Mouse (Mus musculus): ENCODE measurements around the gene Hist1h3f.
"Not testable (repeated sequence)": the region's sequence is repeated elsewhere in the genome, so short reads cannot be mapped to it uniquely, and the experiment has no call there.

Gene Hist1h3f

DNA sequence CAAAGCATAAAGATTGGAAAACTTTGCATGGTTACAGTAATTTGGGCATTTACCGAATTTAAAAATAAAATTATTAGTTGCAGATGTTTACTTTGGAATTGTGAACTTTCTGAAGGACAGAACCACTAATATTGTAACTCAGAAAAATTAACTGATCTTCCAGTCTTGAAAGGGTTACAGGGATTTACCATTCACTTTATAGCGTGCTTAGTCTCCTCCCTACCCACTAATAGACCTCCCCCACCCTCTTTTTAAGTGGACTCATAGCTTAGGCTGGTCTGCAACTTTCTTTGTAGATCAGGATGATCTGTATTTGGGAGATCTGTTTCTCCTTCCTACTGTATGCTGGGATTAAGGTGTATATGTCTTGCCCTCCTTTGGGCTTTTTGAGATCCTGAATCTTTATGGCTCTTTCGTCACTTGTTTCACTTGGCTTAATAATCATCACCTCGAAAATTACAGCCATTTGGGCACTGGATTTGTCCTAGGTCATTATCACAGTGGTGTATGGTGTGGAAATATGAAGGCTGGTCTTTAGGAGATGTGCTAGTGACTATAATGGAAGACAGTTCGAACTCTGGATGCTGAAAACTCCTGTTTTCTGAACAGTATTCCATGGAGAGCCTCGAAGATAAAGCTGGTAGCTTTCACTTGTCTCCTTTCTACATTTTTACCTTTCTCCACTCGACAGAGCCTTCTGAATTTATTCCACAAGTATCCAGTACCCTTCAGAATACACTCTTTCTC, 7.6 kb upstream of the Hist1h3f start:
- no peak for DNase-seq (ENCODE audit: extremely low read depth, insufficient read length, low spot score)

DNA sequence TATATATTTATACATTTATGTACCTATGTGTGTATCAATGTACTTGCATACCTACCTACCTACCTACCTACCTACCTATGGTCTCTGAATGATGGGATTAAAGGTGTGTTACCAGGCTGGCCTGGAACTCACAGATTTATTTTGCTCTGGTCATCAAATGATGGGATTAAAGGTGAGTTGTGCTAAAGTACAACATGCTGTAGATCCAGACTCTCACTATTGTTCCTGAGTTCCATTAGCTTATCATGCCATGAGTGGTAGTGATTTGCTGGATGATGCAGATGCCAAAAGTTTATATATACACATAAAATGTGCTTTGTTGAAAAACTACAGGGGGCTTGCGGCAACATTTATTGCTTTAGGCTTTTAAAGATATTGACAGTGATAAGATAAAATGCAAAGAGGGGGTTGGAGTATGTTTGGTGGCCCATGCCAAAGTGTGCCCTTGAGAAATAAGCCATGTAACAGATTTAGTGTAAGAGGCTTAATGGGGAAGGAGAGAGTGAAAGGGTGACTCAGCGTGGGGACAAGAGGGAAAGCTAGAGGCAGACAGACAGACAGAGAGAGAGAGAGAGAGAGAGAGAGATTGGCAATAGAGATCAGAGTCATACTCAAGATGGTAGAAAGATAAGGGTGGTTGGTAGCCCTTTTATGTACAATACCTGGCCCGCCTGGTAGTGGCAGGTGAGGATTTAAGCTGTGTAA, 6.7 kb upstream of the Hist1h3f start:
- no peak for DNase-seq (ENCODE audit: extremely low read depth, insufficient read length, low spot score)

DNA sequence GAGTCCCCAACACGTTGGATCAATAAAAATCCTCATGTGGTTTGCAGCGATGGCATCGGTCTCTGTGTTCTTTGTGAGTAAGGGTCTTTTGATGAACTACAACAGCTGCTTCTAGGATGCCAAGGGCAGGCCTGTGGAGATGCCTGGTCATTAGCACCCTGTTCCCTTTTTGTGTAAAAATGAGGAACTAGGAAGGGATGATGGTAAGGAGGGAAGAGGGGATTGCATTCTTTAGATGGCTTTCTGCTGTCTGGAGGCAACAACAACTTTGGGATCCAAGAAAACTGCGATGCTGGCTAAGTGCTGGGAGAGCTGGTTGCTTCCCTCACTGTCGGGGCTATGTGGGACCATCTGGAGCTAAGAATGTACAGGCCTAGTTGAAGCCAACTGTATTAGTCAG, 5.6 kb upstream of the Hist1h3f start:
- DNase-seq (ENCODE audit: extremely low read depth, insufficient read length, low spot score) = no peak

DNA sequence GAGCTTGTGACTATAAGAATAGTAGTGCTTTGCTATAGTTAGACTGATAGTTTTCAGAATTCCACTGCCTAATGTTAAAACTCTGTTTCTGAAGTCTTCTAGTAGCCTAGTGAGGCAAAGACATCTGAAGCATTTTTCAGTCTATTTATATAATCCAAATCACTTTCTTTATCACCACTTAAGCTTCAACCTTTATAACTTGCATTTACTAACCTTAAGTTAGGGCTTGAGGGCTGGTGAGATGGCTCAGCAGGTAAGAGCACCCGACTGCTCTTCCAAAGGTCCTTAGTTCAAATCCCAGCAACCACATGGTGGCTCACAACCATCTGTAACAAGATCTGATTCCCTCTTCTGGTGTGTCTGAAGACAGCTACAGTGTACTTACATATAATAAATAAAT, 4.0 kb upstream of the Hist1h3f start:
- not testable (repeated sequence) for DNase-seq (ENCODE audit: extremely low read depth, insufficient read length, low spot score)

DNA sequence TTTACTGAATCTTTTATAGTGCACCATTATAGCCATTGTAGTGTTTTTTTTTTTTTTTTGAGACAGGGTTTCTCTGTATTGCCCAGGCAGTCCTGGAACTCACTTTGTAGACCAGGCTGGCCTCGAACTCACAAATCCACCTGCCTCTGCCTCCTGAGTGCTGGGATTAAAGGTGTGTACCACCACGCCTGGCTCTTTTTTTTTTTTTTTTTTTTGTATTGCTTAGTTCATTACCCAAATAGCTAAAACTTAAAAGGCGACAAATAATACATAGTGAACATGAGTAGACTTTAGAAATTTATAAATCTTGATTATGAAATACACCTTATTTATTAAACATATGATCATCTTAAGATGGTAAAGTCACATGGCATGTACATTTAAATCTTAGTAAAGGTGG, 2.4 kb upstream of the Hist1h3f start:
- no peak for DNase-seq (ENCODE audit: extremely low read depth, insufficient read length, low spot score)

DNA sequence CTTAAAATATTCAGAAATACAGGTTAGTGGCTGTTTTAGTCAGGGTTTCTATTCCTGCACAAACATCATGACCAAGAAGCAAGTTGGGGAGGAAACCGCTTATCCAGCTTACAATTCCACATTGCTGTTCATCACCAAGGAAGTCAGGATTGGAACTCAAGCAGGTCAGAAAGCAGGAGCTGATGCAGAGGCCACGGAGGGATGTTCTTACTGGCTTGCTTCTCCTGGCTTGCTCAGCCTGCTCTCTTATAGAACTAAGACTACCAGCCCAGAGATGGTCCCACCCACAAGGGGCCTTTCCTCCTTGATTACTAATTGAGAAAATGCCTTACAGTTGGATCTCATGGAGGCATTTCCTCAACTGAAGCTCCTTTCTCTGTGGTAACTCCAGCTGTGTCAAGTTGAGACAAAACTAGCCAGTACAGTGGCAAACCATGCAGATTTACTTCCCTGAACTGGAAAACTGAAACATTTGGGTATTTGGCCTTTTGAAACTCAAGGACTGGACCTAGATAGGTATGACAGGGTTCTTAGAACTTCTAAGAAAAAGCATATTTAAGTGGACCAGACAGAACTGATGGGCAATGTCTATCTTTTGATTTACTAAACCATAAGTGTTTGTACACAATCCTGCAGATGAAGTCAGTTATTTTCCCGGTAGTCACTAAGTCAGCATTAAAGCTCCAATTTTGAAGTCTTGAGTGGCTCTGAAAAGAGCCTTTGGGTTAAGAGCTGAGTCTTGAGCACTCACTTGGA, 1.4 kb upstream of the Hist1h3f start:
- DNase-seq (ENCODE audit: extremely low read depth, insufficient read length, low spot score) = peak; percentile 69

DNA sequence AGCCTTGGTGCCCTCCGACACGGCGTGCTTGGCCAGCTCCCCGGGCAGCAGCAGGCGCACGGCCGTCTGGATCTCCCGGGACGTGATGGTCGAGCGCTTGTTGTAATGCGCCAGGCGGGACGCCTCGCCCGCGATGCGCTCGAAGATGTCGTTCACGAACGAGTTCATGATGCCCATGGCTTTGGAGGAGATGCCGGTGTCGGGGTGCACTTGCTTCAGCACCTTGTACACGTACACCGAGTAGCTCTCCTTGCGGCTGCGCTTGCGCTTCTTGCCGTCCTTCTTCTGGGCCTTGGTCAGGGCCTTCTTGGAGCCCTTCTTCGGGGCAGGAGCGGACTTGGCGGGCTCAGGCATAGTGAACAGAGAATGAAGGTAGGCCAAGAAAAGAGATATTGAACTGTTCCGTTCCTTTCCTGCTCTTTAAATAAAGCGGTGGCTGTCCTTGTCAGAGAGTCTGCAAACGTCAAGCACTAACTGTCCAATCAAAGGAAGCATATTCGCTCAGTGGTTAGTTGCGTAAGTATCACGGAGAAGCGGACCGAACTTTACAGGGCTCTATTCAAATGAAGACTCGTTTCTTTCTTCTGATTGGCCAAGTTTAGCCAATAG, 749 bp upstream of the Hist1h3f start, which contains the start of gene Hist1h2bh:
Gene Hist1h2bh (minus strand): TSS at position 394 of the 609 bp plus-strand sequence.
- peak; percentile 88 for DNase-seq (ENCODE audit: extremely low read depth, insufficient read length, low spot score)

DNA sequence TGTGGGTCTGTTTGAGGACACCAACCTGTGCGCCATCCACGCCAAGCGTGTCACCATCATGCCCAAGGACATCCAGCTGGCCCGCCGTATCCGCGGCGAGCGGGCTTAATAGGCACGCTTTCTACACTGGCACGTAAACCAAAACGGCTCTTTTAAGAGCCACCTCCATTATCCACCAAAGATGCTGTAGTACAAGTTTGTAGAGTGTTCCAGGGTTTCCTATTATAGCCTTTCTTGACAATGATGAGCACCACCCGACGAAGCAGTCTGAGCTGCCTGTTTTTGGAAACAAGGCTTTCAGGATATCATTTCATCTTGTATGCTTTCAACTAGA, 902 bp downstream of the Hist1h3f start:
- DNase-seq (ENCODE audit: extremely low read depth, insufficient read length, low spot score) = not testable (repeated sequence)

DNA sequence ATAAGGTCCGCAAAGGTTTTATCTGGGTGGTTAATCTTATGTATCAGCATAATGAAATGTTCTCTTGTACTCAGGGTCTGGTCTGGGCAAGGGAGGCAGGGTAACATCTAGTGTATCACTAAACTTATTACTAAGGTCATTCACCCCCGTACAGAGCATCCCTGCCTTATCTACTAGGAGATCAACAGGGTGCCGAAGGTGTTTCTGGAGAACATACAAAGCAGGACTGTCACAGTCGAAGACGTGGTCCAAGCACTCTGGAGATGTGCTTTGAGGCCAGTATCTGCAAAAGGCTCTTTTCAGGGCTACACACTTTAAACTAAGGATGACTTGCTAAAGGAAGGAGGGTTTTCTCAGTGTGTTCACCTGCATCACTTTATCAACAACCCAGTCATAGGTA, 2.8 kb downstream of the Hist1h3f start:
- DNase-seq (ENCODE audit: extremely low read depth, insufficient read length, low spot score) = no peak

DNA sequence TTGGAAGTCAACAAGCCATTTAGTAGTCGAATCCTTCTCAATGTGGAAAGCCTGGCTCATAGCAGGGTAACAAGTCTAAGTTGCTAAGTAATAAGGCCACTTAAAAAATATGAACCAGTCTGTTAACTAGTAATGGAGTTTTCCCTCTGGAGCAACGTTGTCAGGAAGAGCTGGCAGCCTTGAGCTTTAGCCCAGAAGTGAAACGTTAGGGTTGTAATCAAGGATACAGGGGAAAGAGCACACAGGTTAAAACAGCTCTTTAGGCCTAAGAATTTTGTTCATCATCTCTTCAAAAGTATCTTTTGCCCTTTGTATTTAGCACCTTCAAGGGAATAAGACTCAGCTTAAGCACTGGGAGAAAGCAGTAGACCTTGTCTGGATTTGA, 6.9 kb downstream of the Hist1h3f start:
- DNase-seq (ENCODE audit: extremely low read depth, insufficient read length, low spot score) = peak; percentile 53

DNA sequence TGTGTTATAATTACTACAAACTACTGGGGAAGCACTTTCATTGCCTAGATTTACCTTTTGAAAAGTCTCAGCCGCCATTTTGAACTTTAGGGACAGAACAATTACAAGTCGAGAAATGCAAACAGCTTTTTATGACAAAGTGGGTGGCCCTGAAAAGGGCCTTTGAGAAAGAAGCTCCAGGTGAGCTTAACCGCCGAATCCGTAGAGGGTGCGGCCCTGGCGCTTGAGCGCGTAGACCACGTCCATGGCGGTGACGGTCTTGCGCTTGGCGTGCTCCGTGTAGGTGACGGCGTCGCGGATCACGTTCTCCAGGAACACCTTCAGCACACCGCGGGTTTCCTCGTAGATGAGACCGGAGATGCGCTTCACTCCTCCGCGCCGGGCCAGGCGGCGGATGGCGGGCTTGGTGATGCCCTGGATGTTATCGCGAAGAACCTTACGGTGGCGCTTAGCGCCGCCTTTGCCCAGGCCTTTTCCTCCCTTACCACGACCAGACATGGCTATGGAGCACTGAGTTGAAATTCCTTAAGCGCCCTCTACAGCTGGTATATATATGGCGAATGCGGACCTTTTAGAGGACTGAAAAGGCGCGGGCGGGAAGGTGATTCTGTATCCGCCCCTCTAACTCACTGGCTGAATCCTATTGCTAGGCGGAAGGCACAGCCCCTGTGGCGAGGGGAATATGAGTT, 7.4 kb downstream of the Hist1h3f start, which contains the start of gene Hist1h4f:
Gene Hist1h4f (minus strand): TSS at position 503 of the 689 bp plus-strand sequence.
- peak; percentile 91 for DNase-seq (ENCODE audit: extremely low read depth, insufficient read length, low spot score)

DNA sequence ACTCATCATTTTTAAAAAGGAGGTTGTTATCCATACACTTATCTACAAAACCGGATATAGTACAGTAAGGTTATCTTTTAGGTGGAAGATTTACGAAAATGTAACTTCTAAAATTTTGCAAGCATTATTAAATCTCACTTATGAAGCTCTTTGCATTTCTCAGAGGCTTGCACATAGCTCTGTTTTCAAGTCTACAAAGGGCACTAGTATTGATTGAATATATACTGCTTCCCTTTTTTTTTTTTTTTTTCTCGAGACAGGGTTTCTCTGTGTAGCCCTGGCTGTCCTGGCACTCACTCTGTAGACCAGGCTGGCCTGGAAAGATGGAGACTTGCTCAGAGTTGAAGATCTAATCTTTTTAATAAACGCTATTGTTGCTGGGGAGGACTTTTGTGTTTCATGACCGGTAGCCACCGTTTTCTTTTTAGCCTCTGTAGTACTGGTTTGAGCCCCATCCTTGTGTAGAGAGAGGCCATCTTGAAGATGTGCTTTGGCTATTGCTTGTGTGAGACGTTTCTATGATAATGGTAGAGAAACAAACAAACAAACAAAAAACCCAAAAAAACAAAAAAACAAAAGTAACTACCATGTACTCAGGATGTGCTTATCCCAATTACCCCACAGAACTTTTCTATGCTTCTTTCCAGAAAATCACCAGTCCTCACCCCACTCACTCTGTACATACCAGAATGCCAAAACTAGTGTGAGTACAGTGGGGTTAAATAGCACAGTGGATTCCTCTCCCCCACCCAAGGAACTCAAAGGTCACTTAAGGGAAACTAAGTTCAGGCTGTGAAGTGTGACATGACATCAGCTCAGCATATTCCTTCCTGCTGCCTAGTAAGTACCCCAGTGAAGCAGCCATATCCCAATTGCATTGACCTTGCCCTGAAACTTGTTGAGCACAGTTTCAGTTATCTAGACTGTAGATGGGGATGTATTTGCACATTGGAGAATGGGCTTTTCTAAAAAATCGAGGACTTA, 8.4 kb downstream of the Hist1h3f start:
- DNase-seq (ENCODE audit: extremely low read depth, insufficient read length, low spot score) = no peak

DNA sequence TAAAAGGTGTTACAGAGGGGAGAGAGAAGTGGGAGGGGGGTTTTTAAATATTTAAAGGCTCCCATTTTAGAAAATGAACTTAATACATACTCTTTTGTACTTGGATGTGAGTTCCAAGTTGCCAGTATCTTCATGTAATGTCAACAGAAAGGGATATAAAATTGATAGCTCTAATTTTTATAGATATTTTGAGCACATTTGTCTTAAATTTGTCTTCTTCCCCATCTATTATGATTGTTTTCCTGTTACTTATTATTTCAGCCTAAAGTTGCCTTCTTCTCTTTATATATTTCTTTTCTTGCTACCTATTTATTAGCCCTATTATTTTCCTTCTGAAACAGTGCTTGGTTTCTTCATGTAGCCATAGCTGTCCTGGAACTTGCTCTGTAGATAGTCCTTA, 9.1 kb downstream of the Hist1h3f start, which contains the start of gene Hist1h1d:
Gene Hist1h1d (plus strand): TSS at position 301 of the 400 bp plus-strand sequence.
- DNase-seq (ENCODE audit: extremely low read depth, insufficient read length, low spot score) = no peak

DNA sequence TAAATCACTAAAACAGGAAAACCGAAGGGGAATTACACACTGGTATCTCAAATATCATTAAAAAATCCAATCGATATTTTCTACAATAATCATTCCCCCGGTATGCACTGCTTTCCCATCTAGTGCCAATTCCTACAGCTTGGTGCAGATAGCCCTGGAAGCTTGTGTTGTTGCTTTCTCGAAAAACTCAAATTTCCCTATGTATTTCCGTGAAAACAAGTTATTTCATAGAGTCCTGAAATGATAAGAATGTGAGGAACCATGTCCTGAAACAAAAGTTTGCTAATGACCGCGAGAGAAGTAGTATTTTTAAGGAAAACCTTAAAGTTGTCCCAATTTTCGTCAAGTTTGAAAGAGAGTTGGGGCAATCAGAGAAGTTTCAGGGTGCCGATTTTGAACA, 10.5 kb downstream of the Hist1h3f start:
- no peak for DNase-seq (ENCODE audit: extremely low read depth, insufficient read length, low spot score)

DNA sequence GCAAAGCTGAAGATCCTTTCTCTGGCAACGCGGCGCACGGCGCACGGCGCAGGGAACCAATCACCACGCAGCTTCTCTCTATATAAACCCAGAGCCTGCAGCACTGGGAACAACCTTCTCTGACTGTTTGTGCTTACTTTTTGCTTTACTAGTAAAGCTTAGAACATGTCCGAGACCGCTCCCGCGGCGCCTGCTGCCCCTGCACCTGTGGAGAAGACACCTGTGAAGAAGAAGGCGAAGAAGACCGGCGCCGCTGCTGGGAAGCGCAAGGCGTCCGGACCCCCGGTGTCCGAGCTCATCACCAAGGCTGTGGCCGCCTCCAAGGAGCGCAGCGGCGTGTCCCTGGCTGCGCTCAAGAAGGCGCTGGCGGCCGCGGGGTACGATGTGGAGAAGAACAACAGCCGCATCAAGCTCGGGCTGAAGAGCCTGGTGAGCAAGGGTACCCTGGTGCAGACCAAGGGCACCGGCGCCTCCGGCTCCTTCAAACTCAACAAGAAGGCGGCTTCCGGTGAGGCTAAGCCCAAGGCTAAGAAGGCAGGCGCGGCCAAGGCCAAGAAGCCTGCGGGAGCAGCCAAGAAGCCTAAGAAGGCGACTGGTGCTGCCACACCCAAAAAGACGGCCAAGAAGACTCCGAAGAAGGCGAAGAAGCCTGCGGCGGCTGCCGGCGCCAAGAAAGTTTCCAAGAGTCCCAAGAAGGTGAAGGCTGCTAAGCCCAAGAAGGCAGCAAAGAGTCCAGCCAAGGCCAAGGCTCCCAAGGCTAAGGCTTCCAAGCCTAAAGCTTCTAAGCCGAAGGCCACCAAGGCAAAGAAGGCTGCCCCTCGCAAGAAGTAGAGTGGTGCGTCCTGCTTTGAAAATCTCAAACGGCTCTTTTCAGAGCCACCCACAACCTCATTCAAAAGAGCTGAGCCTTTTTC, 11.3 kb downstream of the Hist1h3f start:
- DNase-seq (ENCODE audit: extremely low read depth, insufficient read length, low spot score) = peak; percentile 94

DNA sequence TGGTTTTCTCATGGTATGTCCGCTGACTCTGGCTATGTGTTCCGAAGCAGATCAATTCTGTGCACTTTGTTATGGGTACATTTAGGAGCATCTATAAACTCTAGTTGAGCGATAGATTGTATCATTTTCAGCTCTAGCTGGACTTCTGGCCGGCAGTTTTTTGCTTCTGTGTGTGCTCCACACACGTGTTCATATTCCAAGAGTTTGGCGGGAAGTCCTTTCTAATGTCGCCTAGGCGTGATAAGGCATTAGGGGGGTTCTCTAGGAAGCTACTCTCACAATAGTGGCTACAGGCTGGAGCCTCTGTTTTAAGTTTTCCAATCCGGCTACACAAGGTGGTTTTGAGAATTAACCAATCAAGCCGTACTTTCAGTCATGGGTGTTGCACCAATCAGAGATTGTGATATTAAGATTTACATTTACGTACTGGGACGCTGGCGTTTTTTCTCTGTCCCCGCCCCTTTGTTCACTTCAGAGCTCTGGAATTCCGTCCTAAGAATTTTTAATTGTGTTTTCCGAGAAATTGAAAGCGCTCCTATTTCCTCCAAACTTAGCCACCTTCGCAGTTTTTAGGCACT, 12.1 kb downstream of the Hist1h3f start:
- DNase-seq (ENCODE audit: extremely low read depth, insufficient read length, low spot score) = peak; percentile 58

DNA sequence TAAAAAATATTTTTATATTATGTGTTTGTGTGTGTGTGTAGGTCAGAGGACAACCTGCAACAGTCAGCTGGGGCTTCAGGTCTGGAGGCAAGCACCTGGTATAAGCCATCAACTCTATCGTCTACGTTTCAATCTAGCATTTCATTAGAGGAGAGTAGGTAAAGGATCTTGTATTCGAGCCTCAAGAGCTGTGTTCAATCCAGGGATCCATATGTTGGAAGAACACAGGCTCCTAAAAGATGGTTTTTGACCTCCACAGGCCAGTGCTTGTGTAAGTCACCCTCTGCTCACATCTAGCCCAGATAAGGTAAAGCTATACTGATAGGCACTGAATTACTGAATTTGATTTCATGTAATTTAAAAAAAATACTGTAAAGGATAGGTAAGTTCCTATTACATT, 13.1 kb downstream of the Hist1h3f start:
- DNase-seq (ENCODE audit: extremely low read depth, insufficient read length, low spot score) = no peak

DNA sequence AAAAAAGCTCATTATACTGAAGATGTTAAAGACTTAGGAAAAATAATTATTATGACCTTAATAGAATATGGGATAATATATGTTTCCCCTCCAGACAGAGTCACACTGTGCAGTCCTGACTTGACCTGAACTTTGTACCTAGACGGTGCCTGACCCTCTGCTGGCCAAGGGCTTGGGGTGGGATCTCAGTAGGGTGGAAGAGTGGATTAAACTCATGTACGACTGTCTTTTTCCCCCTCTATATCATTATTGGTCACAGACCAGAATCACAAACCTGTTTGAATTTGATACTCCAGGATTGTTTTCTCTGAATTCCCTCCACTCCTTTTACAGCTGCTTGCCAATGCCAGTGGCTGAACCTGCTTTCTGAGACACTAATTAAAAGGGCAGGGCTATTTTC, 16.8 kb downstream of the Hist1h3f start:
- not testable (repeated sequence) for DNase-seq (ENCODE audit: extremely low read depth, insufficient read length, low spot score)
